24 mouse cellular contexts compared by ENCODE assay signal in genomic region chr3:133167550-133167949, GRCm38 (mm10).
"Had no signal": no experiment of that assay in that cellular context is flagged by ENCODE, and none has a peak within 500 bp of the region (broad histone marks: within the 10 kb centered on the region; RNA-seq: fewer than 3 reads in every experiment).

No protein-coding gene starts in this region.

- H3K27me3 ChIP-seq: embryonic facial prominence, embryonic 12.5 days; embryonic facial prominence, embryonic 13.5 days; embryonic facial prominence, embryonic 15.5 days; forebrain, embryonic 12.5 days; forebrain, embryonic 13.5 days; forebrain, embryonic 15.5 days had no signal

- H3K4me2 ChIP-seq: embryonic facial prominence, embryonic 12.5 days; embryonic facial prominence, embryonic 13.5 days; embryonic facial prominence, embryonic 15.5 days; forebrain, embryonic 12.5 days; forebrain, embryonic 13.5 days; forebrain, embryonic 15.5 days had no signal

- H3K9ac ChIP-seq: embryonic facial prominence, embryonic 12.5 days; embryonic facial prominence, embryonic 13.5 days; embryonic facial prominence, embryonic 15.5 days; forebrain, embryonic 12.5 days; forebrain, embryonic 13.5 days; forebrain, embryonic 15.5 days; forebrain, postnatal 0 days had no signal

- H3K4me3 ChIP-seq: embryonic facial prominence, embryonic 10.5 days; embryonic facial prominence, embryonic 12.5 days; embryonic facial prominence, embryonic 13.5 days; embryonic facial prominence, embryonic 15.5 days; erythroblast, embryonic 14.5 days; forebrain, embryonic 10.5 days; forebrain, embryonic 12.5 days; forebrain, embryonic 13.5 days; forebrain, embryonic 15.5 days; gastrocnemius, adult 2 months; heart, adult 2 months had no signal

- DNase-seq: cerebellum, adult 9-10 months; cerebellum, adult 9-11 months; cerebellum, postnatal 10 days; cerebellum, postnatal 14 days; cerebellum, postnatal 36 days; embryo, embryonic 11 days; forebrain, postnatal 0 days; gastrocnemius, adult 2 months; gastrocnemius, postnatal 10 days; gastrocnemius, postnatal 14 days; gastrocnemius, postnatal 25 days; gastrocnemius, postnatal 36 days; heart, adult 11 months; heart, adult 18-20 months; heart, adult 2 months had no signal

- H3K36me3 ChIP-seq: embryonic facial prominence, embryonic 10.5 days; embryonic facial prominence, embryonic 12.5 days; embryonic facial prominence, embryonic 13.5 days; embryonic facial prominence, embryonic 15.5 days; forebrain, embryonic 10.5 days; forebrain, embryonic 12.5 days; forebrain, embryonic 15.5 days had no signal

- H3K4me1 ChIP-seq: embryonic facial prominence, embryonic 10.5 days; embryonic facial prominence, embryonic 12.5 days; embryonic facial prominence, embryonic 13.5 days; embryonic facial prominence, embryonic 15.5 days; forebrain, embryonic 10.5 days had no signal

- H3K9me3 ChIP-seq: embryonic facial prominence, embryonic 10.5 days; embryonic facial prominence, embryonic 12.5 days; embryonic facial prominence, embryonic 13.5 days; embryonic facial prominence, embryonic 15.5 days; forebrain, embryonic 10.5 days; forebrain, embryonic 12.5 days; forebrain, embryonic 13.5 days; forebrain, embryonic 15.5 days had no signal

- H3K27ac ChIP-seq: embryonic facial prominence, embryonic 10.5 days; embryonic facial prominence, embryonic 12.5 days; embryonic facial prominence, embryonic 13.5 days; embryonic facial prominence, embryonic 15.5 days; forebrain, embryonic 10.5 days; forebrain, embryonic 12.5 days; forebrain, embryonic 13.5 days; forebrain, embryonic 15.5 days; gastrocnemius, adult 2 months; heart, adult 2 months had no signal
